Mouse (Mus musculus) heart, embryonic 14.5 days (tissue): ENCODE data around the gene Slc22a2. TPM values are rescaled to one million over a fixed set of nuclear protein-coding genes. Genes with fewer than 3 reads are reported as not detected.

Experiments
- ATAC-seq: fragments of 200-750 bp; cut with Nextera tagmentation; 2 replicates; pipeline ENCODE4 v1.8.0; 2017; ENCODE audit warnings: low read depth, moderate TSS enrichment; ENCODE audit not compliant: insufficient number of reproducible peaks, insufficient read depth, low FRiP score
- H3K27ac ChIP-seq, 2 experiments: fragments of 200-500 bp in 1 of 2; fragments of 300-500 bp in 1 of 2; sonication (generic) in 1 of 2; replicated peaks in 1 of 2; 2 replicates each; pipeline ENCODE4 v1.5.1; 2012 to 2014; ENCODE audit warnings: low read depth in 2 of 2, low read length in 2 of 2, control low read depth in 1 of 2, mild to moderate bottlenecking in 1 of 2, mixed read lengths in 1 of 2; ENCODE audit not compliant: control insufficient read depth in 1 of 2, insufficient read depth in 1 of 2
- H3K27me3 ChIP-seq: fragments of 300-500 bp; sonication (generic); 2 replicates; pipeline ENCODE4 v1.6.1; 2014; ENCODE audit warnings: mild to moderate bottlenecking, low read length, control low read depth; ENCODE audit not compliant: control insufficient read depth, insufficient read depth
- H3K36me3 ChIP-seq: fragments of 300-500 bp; sonication (generic); 2 replicates; pipeline ENCODE4 v1.6.1; 2014; ENCODE audit warnings: mild to moderate bottlenecking, control low read depth, low read length, mixed read lengths; ENCODE audit not compliant: control insufficient read depth, insufficient read depth
- H3K4me1 ChIP-seq, 2 experiments: fragments of 200-500 bp in 1 of 2; fragments of 300-500 bp in 1 of 2; sonication (generic) in 1 of 2; 2 replicates each; pipeline ENCODE4 v1.6.1; 2012 to 2014; ENCODE audit warnings: low read length in 2 of 2, control low read depth in 1 of 2, mixed read lengths in 1 of 2; ENCODE audit not compliant: control insufficient read depth in 2 of 2, insufficient read depth in 2 of 2
- H3K4me2 ChIP-seq: fragments of 300-500 bp; sonication (generic); 2 replicates; pipeline ENCODE4 v1.6.1; 2014; ENCODE audit warnings: mild to moderate bottlenecking, low read length
- H3K4me3 ChIP-seq, 2 experiments: fragments of 200-500 bp in 1 of 2; fragments of 300-500 bp in 1 of 2; sonication (generic) in 1 of 2; 2 replicates each; pipeline ENCODE4 v1.5.1; 2012 to 2014; ENCODE audit warnings: low read length in 2 of 2, mild to moderate bottlenecking in 2 of 2, control low read depth in 1 of 2, low read depth in 1 of 2, moderate library complexity in 1 of 2; ENCODE audit not compliant: control insufficient read depth in 1 of 2, insufficient read depth in 1 of 2
- H3K9ac ChIP-seq: fragments of 300-500 bp; sonication (generic); 2 replicates; pipeline ENCODE4 v1.6.1; 2014; ENCODE audit warnings: mild to moderate bottlenecking, low read length
- H3K9me3 ChIP-seq: fragments of 300-500 bp; sonication (generic); 2 replicates; pipeline ENCODE4 v1.6.1; 2016; ENCODE audit warnings: low read length, control low read depth; ENCODE audit not compliant: control insufficient read depth
- WGBS: fragments of 180-500 bp; shearing (Covaris S2); extraction: QIAGEN DNeasy Blood & Tissue Kit; methylation state at CpG from one replicate; pipeline ENCODE4 v1.1.7; 2014; 5-methylcytosine and 5-hydroxymethylcytosine counted together
- polyA plus RNA-seq: library from polyadenylated mRNA; unstranded; fragments of >200 nt; fragmentation: Nextera tagmentation; extraction: Ambion mirVana; gene quantifications from 2 replicates; pipeline ENCODE4 v1.2.1, GENCODE M21; 2014

Slc22a2 gene
- polyA plus RNA-seq, 1 experiment from 2014 or later, result not detected

DNA sequence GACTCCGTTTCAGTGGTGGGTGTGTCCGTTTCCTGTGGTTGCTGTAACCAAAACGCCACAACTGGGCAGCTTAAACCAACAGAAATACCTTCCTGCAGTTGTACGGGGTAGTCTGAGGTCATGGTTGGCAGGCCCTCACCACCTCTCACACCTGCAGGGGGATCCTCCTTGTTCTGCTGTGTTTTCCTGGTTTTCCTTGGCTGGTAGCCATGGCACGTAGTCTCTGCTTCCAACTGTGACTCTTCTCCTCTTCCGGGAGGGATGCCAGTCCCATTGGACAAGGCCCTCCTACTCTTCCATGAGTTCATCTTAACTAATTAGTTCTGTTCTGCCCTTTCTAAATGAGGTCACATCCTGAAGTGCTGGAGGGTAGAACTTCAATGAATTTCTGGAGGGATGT, 8.5 kb upstream of the Slc22a2 start:
- Histone ChIP-seq H3K4me2 (no peak overlapping the region), H3K27me3 (no peaks in the 10 kb centered on the region), H3K9me3 (no peaks in the 10 kb centered on the region), H3K4me3 (no peak overlapping the region), H3K9ac (no peak overlapping the region), H3K4me1 (peaks cover 11% of the 10 kb centered on the region in 2 experiments; a peak in 3 of 4 replicates), H3K27ac (no peak overlapping the region), H3K36me3 (no peaks in the 10 kb centered on the region)
- WGBS, result 73% methylated on average over 6 of the region's 6 CpGs
- no peak for ATAC-seq

DNA sequence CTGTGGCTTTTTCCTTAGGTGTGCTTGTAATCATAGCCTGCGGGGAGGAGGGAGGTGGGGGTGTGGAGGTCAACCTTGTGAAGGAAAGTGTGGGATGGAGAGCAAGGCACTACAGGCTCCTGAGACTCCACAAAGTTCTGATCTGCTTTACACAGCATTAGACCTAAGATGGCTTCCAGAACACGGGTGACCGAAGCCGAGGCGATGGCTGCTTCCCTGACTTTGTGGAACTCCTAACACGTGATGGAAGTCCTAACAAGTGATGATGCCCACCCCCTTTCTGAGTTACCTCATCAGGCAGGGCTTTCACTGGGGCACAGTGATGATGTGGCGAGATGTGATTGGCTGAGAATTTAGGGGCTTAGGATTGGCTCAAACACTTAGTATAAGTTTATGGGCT, 6.8 kb upstream of the Slc22a2 start:
- no peak for ATAC-seq
- no peak overlapping the region for H3K9ac ChIP-seq
- no peaks in the 10 kb centered on the region for H3K9me3 ChIP-seq
- no peak overlapping the region for H3K4me2 ChIP-seq
- no peaks in the 10 kb centered on the region for H3K36me3 ChIP-seq
- no peak overlapping the region for H3K4me3 ChIP-seq
- 86% methylated on average over 7 of the region's 7 CpGs for WGBS
- H3K27ac ChIP-seq, result no peak overlapping the region
- no peaks in the 10 kb centered on the region for H3K27me3 ChIP-seq
- H3K4me1 ChIP-seq, result peaks cover under 1% of the 10 kb centered on the region in 2 experiments; a peak in 3 of 4 replicates

DNA sequence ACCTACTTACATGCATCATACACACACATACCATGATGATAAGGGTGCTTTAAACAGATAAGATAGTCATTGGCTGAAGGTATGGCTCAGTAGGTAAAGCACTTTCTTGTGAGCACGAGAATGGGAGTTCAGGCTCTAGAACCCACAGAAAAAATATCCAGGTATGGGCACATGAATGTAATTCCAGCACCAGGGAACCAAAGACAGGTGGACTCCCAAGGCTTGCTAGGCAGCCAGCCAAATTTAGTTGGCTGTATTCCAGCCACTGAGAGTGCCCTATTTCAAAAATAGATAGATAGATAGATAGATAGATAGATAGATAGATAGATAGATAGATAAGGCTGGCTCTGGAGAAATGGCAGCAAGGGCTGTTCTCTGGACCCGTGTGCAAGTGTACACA, 1.4 kb downstream of the Slc22a2 start:
- no peaks in the 10 kb centered on the region; a peak in 1 of 4 replicates for H3K4me1 ChIP-seq
- no peak overlapping the region for H3K27ac ChIP-seq
- H3K27me3 ChIP-seq, result no peaks in the 10 kb centered on the region; the same call in 1 of the 2 replicates
- H3K4me2 ChIP-seq, result no peak overlapping the region
- 81% methylated on average over 2 of the region's 2 CpGs for WGBS
- H3K9ac ChIP-seq, result no peak overlapping the region
- no peak overlapping the region for H3K4me3 ChIP-seq
- ATAC-seq, result no peak
- no peaks in the 10 kb centered on the region for H3K36me3 ChIP-seq
- H3K9me3 ChIP-seq, result no peaks in the 10 kb centered on the region

DNA sequence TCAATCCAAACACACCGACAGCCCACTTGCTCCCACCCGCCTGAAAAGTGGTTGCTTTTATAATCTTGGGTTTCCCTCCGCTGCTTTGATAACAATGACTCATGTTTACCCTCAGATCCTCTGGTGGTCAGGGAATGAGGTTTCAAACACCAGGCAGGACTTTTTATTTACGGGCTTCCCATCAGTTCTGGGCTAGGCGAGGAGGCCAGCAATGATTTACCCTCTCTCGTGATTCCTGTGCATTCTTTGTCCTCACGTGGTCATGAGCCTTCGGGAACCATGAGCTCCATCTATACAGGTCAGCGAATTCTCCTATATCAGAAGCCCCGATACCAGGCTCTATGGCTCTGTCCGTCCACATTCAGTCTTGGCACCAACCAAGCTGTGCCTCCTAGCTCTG, 3.0 kb downstream of the Slc22a2 start:
- Histone ChIP-seq H3K4me1 (no peaks in the 10 kb centered on the region; a peak in 1 of 4 replicates), H3K9me3 (no peaks in the 10 kb centered on the region), H3K9ac (no peak overlapping the region), H3K4me2 (no peak overlapping the region), H3K4me3 (no peak overlapping the region), H3K27ac (no peak overlapping the region), H3K36me3 (no peaks in the 10 kb centered on the region), H3K27me3 (no peaks in the 10 kb centered on the region; the same call in 1 of the 2 replicates)
- whole genome bisulfite sequencing, result 64% methylated on average over 11 of the region's 11 CpGs
- no peak for ATAC-seq

DNA sequence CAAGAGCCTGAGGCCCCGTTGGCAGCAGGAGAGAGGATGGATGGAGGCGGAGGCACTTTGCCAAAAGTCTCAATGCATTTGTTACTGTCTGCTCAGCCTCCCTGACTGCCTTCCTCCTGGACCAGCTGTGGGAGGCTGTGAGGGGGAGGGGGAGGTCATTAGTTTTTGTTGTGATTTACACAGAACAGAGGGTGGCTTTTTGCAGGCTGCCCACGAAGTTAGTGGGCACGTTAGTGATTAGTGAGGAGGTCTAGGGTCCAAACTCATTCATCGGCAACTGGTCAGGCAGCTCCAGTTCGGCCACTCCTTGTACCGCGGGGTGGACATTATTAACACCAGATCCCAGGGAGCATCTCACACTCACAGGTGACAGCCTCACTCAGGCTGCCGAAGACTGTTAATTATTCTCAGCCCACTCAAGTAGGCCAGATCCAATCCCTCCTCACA, 4.9 kb downstream of the Slc22a2 start:
- no peak overlapping the region for H3K27ac ChIP-seq
- H3K4me2 ChIP-seq, result no peak overlapping the region
- ATAC-seq, result no peak
- H3K27me3 ChIP-seq, result no peaks in the 10 kb centered on the region; the same call in 1 of the 2 replicates
- H3K4me1 ChIP-seq, result no peaks in the 10 kb centered on the region
- H3K9ac ChIP-seq, result no peak overlapping the region
- no peak overlapping the region for H3K4me3 ChIP-seq
- no peaks in the 10 kb centered on the region for H3K36me3 ChIP-seq
- no peaks in the 10 kb centered on the region for H3K9me3 ChIP-seq
- 71% methylated on average over 9 of the region's 9 CpGs for WGBS

DNA sequence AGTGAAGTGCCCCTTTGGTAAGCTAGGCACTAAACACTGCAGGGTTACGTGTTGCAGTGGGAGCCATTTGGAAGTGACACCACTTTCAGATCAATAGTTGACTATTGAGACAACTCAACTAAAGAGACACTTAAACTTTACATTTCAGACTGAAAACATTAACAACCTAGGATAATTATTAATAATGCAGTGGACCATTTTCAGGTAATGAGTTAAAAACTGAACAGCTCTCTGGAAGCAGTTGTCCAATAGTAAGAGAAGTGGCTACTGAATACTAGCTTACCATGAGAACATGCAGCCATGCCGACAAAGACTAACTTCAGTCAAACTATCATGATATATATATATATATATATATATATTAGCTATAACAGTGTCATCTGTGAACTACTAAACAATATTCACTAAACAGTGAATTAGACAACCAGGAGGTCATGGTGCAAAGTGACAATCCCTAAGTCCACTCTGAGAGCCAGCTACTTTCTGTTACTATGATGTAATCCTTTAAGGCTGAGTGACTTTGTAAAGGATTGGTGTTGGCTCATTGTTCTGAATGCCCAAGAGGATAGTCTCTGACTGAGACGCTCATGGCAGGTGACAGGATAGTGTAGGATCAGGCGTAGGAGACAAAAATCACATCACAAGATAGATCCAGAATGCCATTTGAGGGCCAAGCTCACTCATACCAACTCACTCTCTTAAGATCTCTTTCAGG, 7.1 kb downstream of the Slc22a2 start:
- no peak for ATAC-seq
- Histone ChIP-seq H3K27me3 (no peaks in the 10 kb centered on the region; the same call in 1 of the 2 replicates), H3K9ac (no peak overlapping the region), H3K27ac (no peak overlapping the region), H3K9me3 (no peaks in the 10 kb centered on the region), H3K4me2 (no peak overlapping the region), H3K4me1 (no peaks in the 10 kb centered on the region), H3K36me3 (no peaks in the 10 kb centered on the region), H3K4me3 (no peak overlapping the region)
- whole genome bisulfite sequencing, result 90% methylated on average over 4 of the region's 4 CpGs

DNA sequence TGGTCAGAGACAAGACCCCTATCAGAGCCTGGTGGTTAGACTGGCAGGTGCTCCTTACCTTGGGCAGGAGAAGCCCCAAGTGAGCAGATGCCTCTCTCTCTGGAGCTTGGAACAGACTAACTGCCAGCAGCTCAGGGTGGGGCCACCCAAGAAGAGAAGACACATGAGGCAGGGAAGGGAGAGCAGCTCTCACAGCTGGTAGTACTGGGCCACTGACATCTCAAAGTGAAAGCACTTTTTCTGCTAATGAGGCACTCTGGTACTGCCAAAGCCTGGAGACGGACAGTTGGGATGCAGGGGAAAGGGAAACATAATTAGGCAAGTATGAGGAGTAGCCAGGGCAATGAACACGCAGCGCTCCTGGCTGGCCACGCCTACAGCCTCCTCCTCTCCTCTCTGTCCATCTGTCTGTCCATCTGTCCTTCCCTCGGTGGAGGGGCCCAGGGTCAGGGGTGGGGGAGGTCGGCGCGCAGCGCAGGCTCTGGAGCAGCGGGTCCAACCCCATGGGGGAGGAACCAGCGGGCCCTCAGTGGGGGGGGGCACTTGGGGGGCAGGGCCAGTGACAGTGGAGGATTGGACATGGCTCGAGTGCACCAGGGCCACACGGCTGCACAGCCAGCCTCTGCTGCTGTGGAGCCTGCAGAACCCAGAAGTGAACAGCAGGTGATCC, 12.0 kb downstream of the Slc22a2 start:
- H3K4me2 ChIP-seq, result no peak overlapping the region
- no peak overlapping the region for H3K9ac ChIP-seq
- H3K27me3 ChIP-seq, result no peaks in the 10 kb centered on the region
- peaks cover 5% of the 10 kb centered on the region; the same call in 1 of the 2 replicates for H3K9me3 ChIP-seq
- no peak overlapping the region for H3K4me3 ChIP-seq
- H3K4me1 ChIP-seq, result no peaks in the 10 kb centered on the region
- H3K27ac ChIP-seq, result no peak overlapping the region
- ATAC-seq, result no peak
- WGBS, result 78% methylated on average over 13 of the region's 13 CpGs
- no peaks in the 10 kb centered on the region for H3K36me3 ChIP-seq
